8 mouse cellular contexts compared by ENCODE assay signal in the genomic region with DNA sequence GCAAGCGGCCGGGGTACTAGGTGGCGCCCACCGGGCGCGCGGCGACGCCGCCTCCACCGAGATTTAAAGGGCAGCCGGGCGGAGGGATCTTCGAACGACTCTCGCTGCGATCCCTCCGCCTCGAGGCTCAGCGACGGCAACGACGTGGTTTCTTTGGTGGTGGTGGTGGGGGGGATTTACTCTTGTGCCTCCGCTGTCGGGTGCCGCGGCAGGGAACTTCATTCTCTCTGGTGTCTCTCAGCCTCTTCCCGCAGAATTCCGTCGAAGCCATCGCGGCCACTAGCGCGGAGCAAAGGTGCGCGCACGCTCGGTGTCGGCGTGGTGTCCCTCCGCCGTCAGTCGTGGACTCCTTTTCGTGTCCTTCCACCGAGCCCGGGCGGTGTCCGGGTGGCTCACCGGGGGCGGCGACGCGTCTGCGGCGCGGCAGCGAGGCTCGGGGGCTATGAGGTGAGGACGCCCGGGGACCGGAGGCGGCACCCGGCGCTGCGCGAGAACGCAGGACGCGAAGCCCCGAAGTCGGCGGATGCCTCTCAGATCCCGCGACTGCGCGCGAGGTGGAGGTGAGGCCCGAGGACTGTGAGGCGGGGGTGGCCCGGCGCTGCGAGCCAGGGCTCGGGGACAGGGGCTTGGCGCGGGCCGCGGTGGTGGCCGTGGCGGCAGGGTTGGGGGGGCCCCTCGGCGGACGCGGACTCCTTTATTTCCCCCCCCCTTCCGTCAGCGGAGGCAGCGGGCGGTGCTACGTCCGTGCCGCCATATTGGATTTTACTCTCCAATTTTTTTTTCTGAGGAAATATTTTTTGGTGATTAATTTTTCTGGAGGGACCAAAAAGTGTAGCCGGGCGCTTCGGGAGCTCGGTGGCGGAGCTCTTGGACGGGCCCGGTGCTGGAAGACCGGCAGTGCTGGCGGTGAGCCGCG. TPM values are rescaled to one million over a fixed set of nuclear protein-coding genes. Genes with fewer than 3 reads are reported as not detected.
DNase-seq lines count a peak whose midpoint lies in the region; ATAC-seq and TF ChIP-seq lines count a peak whose summit lies in the region.

No protein-coding gene starts in this region.

- peak overlapping the region; percentile 97 for H3K4me3 ChIP-seq in gastrocnemius, adult 2 months
- H3K4me3 ChIP-seq in hindbrain, postnatal 0 days (ENCODE audit: low read length): peak overlapping the region; percentile 95
- H3K4me3 ChIP-seq in left cerebral cortex, adult 2 months: peak overlapping the region; percentile 99
- H3K4me3 ChIP-seq in macrophage (ENCODE audit: inconsistent target): peak overlapping the region; percentile 28

- peak overlapping the region; percentile 100 for H3K9ac ChIP-seq in hindbrain, postnatal 0 days (replicated peaks; ENCODE audit: low read length)

- H3K9me3 ChIP-seq in hindbrain, postnatal 0 days (ENCODE audit: low read length): no peaks in the 10 kb centered on the region

- DNase-seq in WW6 (ENCODE audit: low read depth, low spot score): peak; percentile 87
- DNase-seq in cerebellum, postnatal 4 days (ENCODE audit: low spot score in 2 of 2): peak; percentile 77 to 92
- peak; percentile 93 for DNase-seq in gastrocnemius, adult 2 months
- peak; percentile 98 for DNase-seq in hindbrain, postnatal 0 days (ENCODE audit: low spot score)
- peak; percentile 87 to 91 for DNase-seq in left cerebral cortex, adult 2 months (ENCODE audit: extremely low spot score in 1 of 2, low spot score in 2 of 2)
- peak; percentile 87 for DNase-seq in retina, postnatal 7 days (ENCODE audit: low read depth, low spot score)
- DNase-seq in urinary bladder, adult 18-20 months (ENCODE audit: low spot score in 2 of 2): peak; percentile 70 to 90

- intact Hi-C loops in gastrocnemius, adult 2 months (cut with DNase I): no loop called here
- intact Hi-C loops in left cerebral cortex, adult 2 months (cut with DNase I): loop anchor here (2.0 to 5.0 kb wide), 2 partner anchors 41 to 61 kb away; a partner anchor contains a TSS

- H3K36me3 ChIP-seq in hindbrain, postnatal 0 days (ENCODE audit: insufficient read depth, low read length): no peaks in the 10 kb centered on the region
- H3K36me3 ChIP-seq in macrophage (ENCODE audit: inconsistent target): no peaks in the 10 kb centered on the region

- peak overlapping the region; percentile 63 for H3K4me2 ChIP-seq in hindbrain, postnatal 0 days (ENCODE audit: low read depth, low read length)

- no peaks in the 10 kb centered on the region for H3K27me3 ChIP-seq in hindbrain, postnatal 0 days (ENCODE audit: insufficient read depth, low read length)

- H3K27ac ChIP-seq in gastrocnemius, adult 2 months: peak overlapping the region; percentile 100
- H3K27ac ChIP-seq in hindbrain, postnatal 0 days: peak overlapping the region; percentile 100
- peak overlapping the region; percentile 100 for H3K27ac ChIP-seq in left cerebral cortex, adult 2 months
- peak overlapping the region; percentile 84 for H3K27ac ChIP-seq in macrophage

- H3K79me2 ChIP-seq in macrophage (ENCODE audit: inconsistent target): peaks cover 40% of the 10 kb centered on the region

- peaks cover 16% of the 10 kb centered on the region for H3K4me1 ChIP-seq in hindbrain, postnatal 0 days (ENCODE audit: insufficient read depth, low read length)

- TF ChIP-seq CTCF in gastrocnemius, adult 2 months (IDR thresholded peaks at IDR 0.05): 0 out of 2 replicates have a peak, but pooled peaks have one; percentile 0
- no peak for TF ChIP-seq CTCF in hindbrain, postnatal 0 days (IDR thresholded peaks at IDR 0.05; ENCODE audit: low read depth)
- TF ChIP-seq CTCF in left cerebral cortex, adult 2 months (IDR thresholded peaks at IDR 0.05): no peak

- ATAC-seq in hindbrain, postnatal 0 days: peak; percentile 59

- under 1% methylated on average over 108 of the region's 111 CpGs for WGBS in hindbrain, postnatal 0 days
- WGBS in macrophage (ENCODE audit: missing documents): under 1% methylated on average over 90 of the region's 111 CpGs

RNA-seq across cellular contexts. Expression of a gene that starts 0.8 kb away (rescaled TPM):
- 10 to 100 TPM; 21.7 to 24.2 TPM for total RNA-seq in gastrocnemius, adult 2 months (2021)
- total RNA-seq in hindbrain, postnatal 0 days (2014; rRNA removed): 43.5 and 54.8 TPM in 2 replicates
- polyA plus RNA-seq in hindbrain, postnatal 0 days (2015; fragmentation: Nextera tagmentation; extraction: Ambion mirVana): 32.8 and 35.0 TPM in 2 replicates
- 10 to 100 TPM; 52.4 to 52.6 TPM for total RNA-seq in left cerebral cortex, adult 2 months (2021)
- 100 to 1,000 TPM in 24 of 26 experiments, 10 to 100 TPM in 2; 88.4 to 245 (median 174) TPM for total RNA-seq in macrophage (2018; cell fraction: chromatin; rRNA removed)
- 10 to 100 TPM; 11.6 to 31.1 (median 23.0) TPM for total RNA-seq in macrophage (2018; cell fraction: cytosol; rRNA removed)
- total RNA-seq in macrophage (2018; cell fraction: nucleus; rRNA removed): 100 to 1,000 TPM in 8 of 26 experiments, 10 to 100 TPM in 18; 51.8 to 141 (median 84.1) TPM
- 16.2 to 28.8 TPM (median 20.6 TPM) in 3 replicates for polyA plus RNA-seq in macrophage (2018)

RNA-seq across cellular contexts. Expression of a gene that starts 59.9 kb away (rescaled TPM):
- total RNA-seq in gastrocnemius, adult 2 months (2021): 1 to 10 TPM; 9.6 to 9.8 TPM
- total RNA-seq in hindbrain, postnatal 0 days (2014; rRNA removed): 57.7 and 60.8 TPM in 2 replicates
- 33.3 and 37.2 TPM in 2 replicates for polyA plus RNA-seq in hindbrain, postnatal 0 days (2015; fragmentation: Nextera tagmentation; extraction: Ambion mirVana)
- 10 to 100 TPM; 31.3 to 38.5 TPM for total RNA-seq in left cerebral cortex, adult 2 months (2021)
- total RNA-seq in macrophage (2018; cell fraction: chromatin; rRNA removed): 10 to 100 TPM in 1 of 26 experiments, 1 to 10 TPM in 22, under 1 TPM in 3; 0.69 to 11.6 (median 2.2) TPM
- total RNA-seq in macrophage (2018; cell fraction: cytosol; rRNA removed): 1 to 10 TPM; 2.7 to 6.0 (median 4.1) TPM
- total RNA-seq in macrophage (2018; cell fraction: nucleus; rRNA removed): 1 to 10 TPM in 25 of 26 experiments, under 1 TPM in 1; 0.78 to 7.0 (median 2.9) TPM
- 3.1 to 11.5 TPM (median 9.2 TPM) in 3 replicates for polyA plus RNA-seq in macrophage (2018)

Comparison
In these comparisons a context has a peak if more than half of its experiments do, and no peak if none do; other contexts are left out.
1. Peak in every context shown above with its lines: DNase-seq, ATAC-seq, H3K4me3 ChIP-seq and H3K27ac ChIP-seq.
2. H3K4me3 ChIP-seq: peak in every context shown above with its lines; median percentile 99 in left cerebral cortex, adult 2 months; 97 in gastrocnemius, adult 2 months; 95 in hindbrain, postnatal 0 days; 28 in macrophage.